Mouse (Mus musculus) limb, embryonic 15.5 days (tissue): ENCODE results near the gene Sugp1. TPM values are rescaled to one million over a fixed set of nuclear protein-coding genes. Genes with fewer than 3 reads are reported as not detected.
A peak's percentile ranks its signal among the peaks of the same experiment; 100 is the strongest.

Experiments used
- ATAC-seq: fragments of 200-750 bp; cut with Nextera tagmentation; 2 replicates; pipeline ENCODE4 v1.8.0; 2017; ENCODE audit warnings: low read depth, moderate TSS enrichment; ENCODE audit not compliant: insufficient number of reproducible peaks, low FRiP score, low TSS enrichment
- H3K27ac ChIP-seq: fragments of 300-500 bp; sonication (generic); 2 replicates; pipeline ENCODE4 v1.5.1; 2015; ENCODE audit warnings: moderate library complexity, mild to moderate bottlenecking, inconsistent platforms
- H3K27me3 ChIP-seq: fragments of 300-500 bp; sonication (generic); 2 replicates; pipeline ENCODE4 v1.6.1; 2015; ENCODE audit warnings: inconsistent platforms
- H3K36me3 ChIP-seq: fragments of 300-500 bp; sonication (generic); 2 replicates; pipeline ENCODE4 v1.6.1; 2015; ENCODE audit warnings: inconsistent platforms
- H3K4me1 ChIP-seq: fragments of 300-500 bp; sonication (generic); 2 replicates; pipeline ENCODE4 v1.6.1; 2015; ENCODE audit warnings: inconsistent platforms
- H3K4me2 ChIP-seq: fragments of 300-500 bp; sonication (generic); 2 replicates; pipeline ENCODE4 v1.6.1; 2015; ENCODE audit warnings: mild to moderate bottlenecking, inconsistent platforms
- H3K4me3 ChIP-seq: fragments of 300-500 bp; sonication (generic); 2 replicates; pipeline ENCODE4 v1.5.1; 2015; ENCODE audit warnings: mild to moderate bottlenecking, inconsistent platforms
- H3K9ac ChIP-seq: fragments of 300-500 bp; sonication (generic); 2 replicates; pipeline ENCODE4 v1.6.1; 2015; ENCODE audit warnings: inconsistent platforms
- H3K9me3 ChIP-seq: fragments of 300-500 bp; sonication (generic); 2 replicates; pipeline ENCODE4 v1.6.1; 2016; ENCODE audit warnings: inconsistent platforms
- WGBS: fragments of 180-500 bp; shearing (Covaris S2); methylation state at CpG from one replicate; pipeline ENCODE4 v1.1.7; 2015; 5-methylcytosine and 5-hydroxymethylcytosine counted together
- polyA plus RNA-seq: library from polyadenylated mRNA; unstranded; fragments of >200 nt; fragmentation: Nextera tagmentation; extraction: Ambion mirVana; gene quantifications from 2 replicates; pipeline ENCODE4 v1.2.1, GENCODE M21; 2015

The Sugp1 gene
- polyA plus RNA-seq, 1 experiment from 2014 or later, result 41.9 TPM

DNA sequence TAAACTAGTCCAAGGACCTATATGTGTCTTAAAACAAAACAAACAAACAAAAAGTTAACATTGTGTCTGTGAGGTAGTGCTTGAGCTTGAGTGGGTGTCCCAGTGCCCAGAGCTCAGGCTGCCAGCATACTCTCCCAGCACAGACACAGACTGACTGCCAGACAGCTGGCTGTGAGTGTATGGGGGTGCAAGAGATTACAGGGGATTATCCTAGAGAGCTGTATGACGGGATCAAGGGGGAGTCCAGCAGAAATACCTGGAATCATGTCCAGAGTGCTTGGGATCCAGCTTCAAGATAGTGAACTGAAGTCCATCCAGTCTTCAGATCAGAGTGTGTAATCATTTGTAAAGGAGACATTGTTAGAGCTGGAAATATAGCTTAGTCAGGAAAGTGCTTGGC lies 15.1 kb downstream of the Sugp1 start:
- no peak overlapping the region for H3K4me2 ChIP-seq
- no peak for ATAC-seq
- no peaks in the 10 kb centered on the region for H3K27me3 ChIP-seq
- H3K4me3 ChIP-seq, result no peak overlapping the region
- H3K9me3 ChIP-seq, result no peaks in the 10 kb centered on the region
- H3K27ac ChIP-seq, result no peak overlapping the region
- no peak overlapping the region for H3K9ac ChIP-seq
- peaks cover 81% of the 10 kb centered on the region for H3K36me3 ChIP-seq
- WGBS, result 82% methylated on average over 1 of the region's 1 CpGs
- H3K4me1 ChIP-seq, result no peaks in the 10 kb centered on the region

DNA sequence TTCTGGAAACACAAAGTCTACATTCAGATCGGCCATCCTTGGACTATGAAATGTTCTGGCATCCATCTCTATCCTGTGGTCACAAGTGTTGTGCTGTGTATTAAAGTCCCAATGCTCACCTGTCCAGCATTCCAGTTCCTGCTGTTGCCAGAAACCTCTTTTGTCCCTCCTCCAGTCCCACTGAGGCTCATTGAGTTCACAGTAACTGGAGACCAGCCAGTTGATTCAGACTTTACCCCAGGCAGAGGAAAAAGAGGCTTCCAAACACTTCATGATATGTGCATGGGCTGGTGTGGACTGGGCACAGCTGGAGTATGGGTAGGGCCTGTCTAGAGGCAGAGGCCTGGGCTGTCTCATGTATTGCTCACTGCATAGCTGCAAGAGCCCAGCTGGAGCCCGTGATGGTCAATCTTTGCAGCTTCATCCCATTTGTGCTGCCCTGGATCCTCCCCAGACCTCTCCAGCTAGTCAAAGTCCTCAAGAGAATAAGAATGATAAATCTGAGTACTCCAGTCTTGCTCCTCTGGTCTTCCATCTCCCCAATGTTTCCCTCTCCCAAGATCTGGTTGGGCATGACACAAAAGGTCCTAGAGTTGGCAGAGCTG lies 29.3 kb downstream of the Sugp1 start:
- H3K9me3 ChIP-seq, result no peaks in the 10 kb centered on the region
- H3K27ac ChIP-seq, result no peak overlapping the region
- WGBS, result 75% methylated on average over 2 of the region's 2 CpGs
- no peaks in the 10 kb centered on the region for H3K27me3 ChIP-seq
- H3K36me3 ChIP-seq, result peaks cover 53% of the 10 kb centered on the region
- H3K4me3 ChIP-seq, result no peak overlapping the region
- H3K9ac ChIP-seq, result no peak overlapping the region
- ATAC-seq, result no peak
- no peak overlapping the region for H3K4me2 ChIP-seq
- H3K4me1 ChIP-seq, result peaks cover 10% of the 10 kb centered on the region

DNA sequence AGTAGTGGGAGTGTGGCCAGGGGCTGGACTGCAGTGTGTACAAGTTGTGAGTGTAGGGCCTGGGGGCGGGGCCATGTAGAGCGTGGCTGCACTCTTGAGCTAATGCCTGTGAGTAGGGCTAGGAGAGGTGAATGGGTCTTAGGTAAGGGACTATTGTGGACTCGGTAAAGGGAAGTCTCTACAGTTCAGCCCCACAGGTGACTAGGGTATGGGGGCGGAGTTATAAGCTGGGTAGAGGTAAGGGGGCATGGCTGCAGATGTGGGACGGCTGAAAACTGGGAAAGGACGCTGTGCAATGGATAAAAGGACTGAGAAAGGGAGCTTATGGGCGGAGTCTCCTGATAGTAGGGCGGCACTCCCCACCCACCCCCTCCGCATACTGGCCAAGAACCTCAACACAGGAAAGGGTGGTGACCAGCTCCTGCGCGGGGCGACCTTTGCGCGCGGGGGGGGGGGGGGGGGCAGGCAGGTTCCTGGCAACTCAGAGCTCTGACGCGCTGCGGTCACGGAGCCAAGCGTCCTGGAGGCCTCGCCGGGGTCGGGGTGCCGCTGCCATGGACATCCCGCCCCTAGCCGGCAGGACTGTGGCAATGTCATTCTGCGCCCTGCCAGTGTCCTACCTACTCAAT lies 29.9 kb downstream of the Sugp1 start, which contains the start of gene Tm6sf2:
Tm6sf2 (plus strand) TSS at position 484 of the 629 bp plus-strand sequence.
- Histone ChIP-seq H3K9me3 (no peaks in the 10 kb centered on the region), H3K36me3 (peaks cover 51% of the 10 kb centered on the region), H3K9ac (no peak within 1 kb of the TSS), H3K4me3 (peak within 1 kb of the TSS; percentile 8; the same call in 1 of the 2 replicates), H3K4me1 (peaks cover 10% of the 10 kb centered on the region), H3K4me2 (peak within 1 kb of the TSS; percentile 47), H3K27ac (no peak within 1 kb of the TSS), H3K27me3 (no peaks in the 10 kb centered on the region)
- 13% methylated on average over 23 of the region's 27 CpGs for whole genome bisulfite sequencing
- peak; percentile 53; the same call in 1 of the 2 replicates for ATAC-seq

DNA sequence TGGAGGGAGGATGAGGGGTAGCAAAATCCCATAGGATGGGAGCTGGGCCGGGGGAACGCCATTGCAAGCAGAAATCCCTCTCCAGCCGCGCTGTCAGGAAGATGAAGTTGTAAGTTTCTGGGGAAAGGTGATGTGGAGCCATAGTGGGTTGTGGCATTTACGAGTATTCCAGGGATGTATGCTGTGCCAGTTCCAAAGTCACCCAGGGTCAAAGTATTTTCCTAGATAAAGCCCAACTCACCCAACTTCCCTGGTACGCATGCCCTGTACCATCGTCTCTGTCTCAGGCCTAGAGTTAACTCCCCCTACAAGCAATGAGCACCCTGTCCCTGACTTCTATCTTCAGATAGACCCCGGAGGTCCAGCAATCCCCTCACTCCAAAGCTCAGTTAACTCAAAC lies 30.5 kb downstream of the Sugp1 start:
- Histone ChIP-seq H3K27ac (no peak overlapping the region), H3K4me1 (peaks cover 10% of the 10 kb centered on the region), H3K4me2 (peak overlapping the region; percentile 47), H3K4me3 (peak overlapping the region; percentile 8; the same call in 1 of the 2 replicates), H3K36me3 (peaks cover 46% of the 10 kb centered on the region), H3K9me3 (no peaks in the 10 kb centered on the region), H3K9ac (no peak overlapping the region), H3K27me3 (no peaks in the 10 kb centered on the region)
- 62% methylated on average over 8 of the region's 8 CpGs for WGBS
- ATAC-seq, result no peak

DNA sequence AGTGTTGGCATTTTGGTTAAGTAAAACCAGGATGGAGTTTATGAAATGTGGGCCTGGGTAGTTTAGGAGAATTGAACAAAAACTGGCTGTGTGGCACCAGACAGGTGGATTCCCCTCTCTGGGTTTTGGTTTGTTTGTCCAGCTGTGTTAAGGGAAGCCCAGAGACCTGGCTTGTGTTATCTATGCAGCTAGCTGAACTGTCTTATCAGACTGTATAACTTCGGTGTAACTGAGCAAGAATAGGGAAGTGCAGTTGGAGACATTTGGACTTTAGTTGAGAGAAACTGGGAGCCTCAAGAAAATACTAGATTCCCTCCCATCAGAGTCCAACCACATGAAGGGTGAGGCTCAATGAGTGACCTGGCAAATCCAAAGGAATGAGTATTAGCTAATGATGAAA lies 31.1 kb downstream of the Sugp1 start:
- no peak for ATAC-seq
- Histone ChIP-seq H3K4me1 (peaks cover 10% of the 10 kb centered on the region), H3K4me3 (no peak overlapping the region), H3K27ac (no peak overlapping the region), H3K9me3 (no peaks in the 10 kb centered on the region), H3K9ac (no peak overlapping the region), H3K4me2 (no peak overlapping the region), H3K27me3 (no peaks in the 10 kb centered on the region), H3K36me3 (peaks cover 40% of the 10 kb centered on the region)
- WGBS, result 83% methylated on average over 1 of the region's 1 CpGs

DNA sequence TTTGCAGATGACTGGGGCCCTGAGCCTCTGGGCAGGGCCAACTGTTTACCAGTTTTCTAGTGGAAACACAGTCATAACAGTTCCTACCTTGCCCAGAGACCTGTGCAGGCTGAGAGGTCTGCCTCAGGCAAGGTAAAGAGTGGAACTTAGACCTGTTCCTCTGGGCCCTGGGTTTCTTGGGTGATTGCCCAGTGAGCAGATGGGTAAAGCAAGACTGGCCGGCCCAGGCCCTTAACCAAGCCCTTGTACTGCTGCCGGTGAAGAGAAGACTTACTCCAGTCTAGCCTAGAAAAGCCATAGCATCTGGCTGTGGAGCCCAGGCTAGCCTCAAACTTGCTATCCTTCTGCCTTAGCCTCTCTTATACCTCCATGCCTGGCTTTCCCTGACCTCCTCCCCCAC lies 39.4 kb downstream of the Sugp1 start:
- peaks cover 57% of the 10 kb centered on the region for H3K27me3 ChIP-seq
- H3K9ac ChIP-seq, result no peak overlapping the region
- no peak overlapping the region for H3K4me2 ChIP-seq
- 84% methylated on average over 2 of the region's 2 CpGs for WGBS
- no peak overlapping the region for H3K27ac ChIP-seq
- H3K9me3 ChIP-seq, result no peaks in the 10 kb centered on the region
- 0 out of 2 replicates have a peak, but pooled peaks cover 4% of the 10 kb centered on the region for H3K36me3 ChIP-seq
- peaks cover 19% of the 10 kb centered on the region for H3K4me1 ChIP-seq
- no peak overlapping the region for H3K4me3 ChIP-seq
- no peak for ATAC-seq

DNA sequence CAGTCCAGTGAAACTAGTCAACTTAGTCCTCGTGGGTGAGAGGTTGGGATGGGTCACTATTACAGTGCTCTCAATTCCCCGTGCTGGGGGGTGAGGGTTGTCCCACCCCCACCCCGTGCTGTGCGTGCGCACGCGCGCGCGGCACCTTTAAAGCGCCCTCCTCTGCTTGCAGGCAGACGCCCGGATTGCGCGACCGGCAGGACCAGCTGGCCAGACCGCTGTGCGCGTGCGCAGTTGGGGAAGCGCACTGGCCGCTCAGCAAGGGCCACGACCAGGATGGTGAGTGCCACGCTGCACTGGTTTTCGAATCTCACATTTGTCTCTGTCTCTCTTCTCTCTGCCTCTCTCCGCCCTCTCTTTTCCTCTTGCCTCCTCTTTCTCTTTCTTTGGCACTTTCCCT lies 40.7 kb downstream of the Sugp1 start, which contains the start of gene Hapln4:
Hapln4 (plus strand) TSS at position 173 of the 400 bp plus-strand sequence.
- Histone ChIP-seq H3K4me3 (peak within 1 kb of the TSS; percentile 40), H3K4me2 (peak within 1 kb of the TSS; percentile 69), H3K36me3 (0 out of 2 replicates have a peak, but pooled peaks cover 2% of the 10 kb centered on the region), H3K9me3 (no peaks in the 10 kb centered on the region), H3K4me1 (peaks cover 26% of the 10 kb centered on the region), H3K27me3 (peaks cover 70% of the 10 kb centered on the region), H3K9ac (no peak within 1 kb of the TSS), H3K27ac (no peak within 1 kb of the TSS)
- under 1% methylated on average over 26 of the region's 26 CpGs for WGBS
- no peak for ATAC-seq

DNA sequence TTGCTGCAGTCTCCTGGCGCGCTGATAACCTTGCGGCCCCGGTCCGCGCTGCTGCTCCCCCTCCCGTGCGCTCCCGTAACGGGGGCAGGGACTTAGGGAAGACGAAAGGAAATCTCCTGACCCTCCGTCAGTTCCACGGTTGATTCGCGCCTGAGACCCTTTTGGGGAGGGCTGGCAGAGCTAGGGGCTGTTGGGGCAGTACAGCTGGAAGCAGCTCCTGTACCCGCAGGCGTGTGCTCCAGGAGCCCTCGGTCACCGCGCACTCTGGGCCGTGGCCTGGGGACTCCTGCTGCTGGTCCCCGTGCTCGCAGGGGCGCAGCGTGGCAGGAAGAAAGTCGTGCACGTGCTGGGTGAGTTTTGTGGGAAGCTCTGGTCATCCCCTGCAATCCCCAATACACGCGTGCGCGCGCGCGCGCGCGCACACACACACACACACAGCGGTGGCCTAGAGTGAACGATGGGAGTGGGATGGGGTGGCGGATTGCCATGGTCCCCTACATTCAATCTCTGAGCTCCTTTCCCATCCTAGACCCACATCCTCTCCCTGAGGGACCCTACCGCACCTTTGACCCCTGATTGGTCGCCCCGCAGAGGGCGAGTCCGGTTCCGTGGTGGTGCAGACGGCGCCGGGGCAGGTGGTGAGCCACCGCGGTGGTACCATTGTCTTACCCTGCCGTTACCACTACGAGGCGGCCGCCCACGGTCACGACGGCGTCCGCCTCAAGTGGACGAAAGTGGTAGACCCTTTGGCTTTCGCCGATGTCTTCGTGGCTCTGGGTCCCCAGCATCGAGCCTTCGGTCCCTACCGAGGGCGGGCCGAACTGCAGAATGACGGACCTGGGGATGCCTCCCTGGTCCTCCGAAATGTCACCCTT lies 41.8 kb downstream of the Sugp1 start:
- WGBS, result 2% methylated on average over 71 of the region's 71 CpGs
- H3K4me1 ChIP-seq, result peaks cover 28% of the 10 kb centered on the region
- no peak overlapping the region for H3K9ac ChIP-seq
- H3K4me2 ChIP-seq, result peak overlapping the region; percentile 69
- no peaks in the 10 kb centered on the region for H3K9me3 ChIP-seq
- 0 out of 2 replicates have a peak, but pooled peaks cover 2% of the 10 kb centered on the region for H3K36me3 ChIP-seq
- no peak for ATAC-seq
- no peak overlapping the region for H3K27ac ChIP-seq
- peak overlapping the region; percentile 40 for H3K4me3 ChIP-seq
- H3K27me3 ChIP-seq, result peaks cover 81% of the 10 kb centered on the region

DNA sequence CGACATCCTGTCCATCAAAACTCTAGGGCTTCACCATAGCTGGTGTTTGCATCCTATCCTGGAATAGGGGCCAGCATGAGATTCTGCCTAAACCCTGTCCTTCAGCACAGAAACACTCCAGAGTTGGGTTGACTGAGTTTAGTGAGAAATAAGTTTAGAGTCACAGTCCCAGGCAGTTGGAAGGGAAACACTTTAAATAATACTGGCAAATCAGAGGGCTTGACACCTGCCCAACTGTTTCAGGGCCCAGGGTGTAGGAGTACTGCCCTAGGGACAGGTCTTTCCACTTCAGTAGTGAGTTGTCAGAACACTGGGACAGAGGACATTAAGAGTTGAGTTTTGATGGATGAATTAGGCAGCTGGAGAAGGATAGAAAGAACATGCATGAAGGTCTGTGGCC lies 43.5 kb downstream of the Sugp1 start:
- Histone ChIP-seq H3K9ac (no peak overlapping the region), H3K9me3 (no peaks in the 10 kb centered on the region), H3K4me2 (no peak overlapping the region), H3K4me1 (peaks cover 28% of the 10 kb centered on the region), H3K27me3 (peaks cover 99% of the 10 kb centered on the region), H3K36me3 (no peaks in the 10 kb centered on the region), H3K27ac (no peak overlapping the region), H3K4me3 (no peak overlapping the region)
- WGBS, result 43% methylated on average over 1 of the region's 1 CpGs
- no peak for ATAC-seq

DNA sequence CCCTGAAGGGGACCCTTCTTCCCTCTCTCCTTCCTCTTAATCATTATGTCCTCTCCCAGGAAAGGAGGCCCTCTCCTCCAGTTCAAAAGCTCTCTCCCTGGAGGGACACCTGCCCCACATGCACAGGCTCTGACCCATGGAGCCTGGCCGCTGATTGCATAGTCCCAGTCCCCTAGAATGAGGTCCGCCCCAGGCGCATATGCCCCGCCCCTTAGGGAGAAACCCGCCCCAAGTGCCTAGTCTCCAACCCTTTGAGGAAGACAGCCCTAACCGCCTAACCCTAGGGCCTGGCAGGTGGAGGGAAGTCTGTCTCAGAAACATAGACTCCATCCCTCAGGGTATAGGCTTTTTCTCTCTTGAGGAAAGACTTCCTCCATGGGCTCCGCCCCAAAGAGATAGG lies 44.6 kb downstream of the Sugp1 start:
- no peak overlapping the region for H3K27ac ChIP-seq
- no peak overlapping the region for H3K4me3 ChIP-seq
- no peaks in the 10 kb centered on the region for H3K9me3 ChIP-seq
- H3K4me2 ChIP-seq, result no peak overlapping the region
- no peak for ATAC-seq
- H3K9ac ChIP-seq, result no peak overlapping the region
- 5% methylated on average over 7 of the region's 7 CpGs for WGBS
- H3K27me3 ChIP-seq, result peaks cover 98% of the 10 kb centered on the region
- H3K36me3 ChIP-seq, result no peaks in the 10 kb centered on the region
- H3K4me1 ChIP-seq, result peaks cover 28% of the 10 kb centered on the region

DNA sequence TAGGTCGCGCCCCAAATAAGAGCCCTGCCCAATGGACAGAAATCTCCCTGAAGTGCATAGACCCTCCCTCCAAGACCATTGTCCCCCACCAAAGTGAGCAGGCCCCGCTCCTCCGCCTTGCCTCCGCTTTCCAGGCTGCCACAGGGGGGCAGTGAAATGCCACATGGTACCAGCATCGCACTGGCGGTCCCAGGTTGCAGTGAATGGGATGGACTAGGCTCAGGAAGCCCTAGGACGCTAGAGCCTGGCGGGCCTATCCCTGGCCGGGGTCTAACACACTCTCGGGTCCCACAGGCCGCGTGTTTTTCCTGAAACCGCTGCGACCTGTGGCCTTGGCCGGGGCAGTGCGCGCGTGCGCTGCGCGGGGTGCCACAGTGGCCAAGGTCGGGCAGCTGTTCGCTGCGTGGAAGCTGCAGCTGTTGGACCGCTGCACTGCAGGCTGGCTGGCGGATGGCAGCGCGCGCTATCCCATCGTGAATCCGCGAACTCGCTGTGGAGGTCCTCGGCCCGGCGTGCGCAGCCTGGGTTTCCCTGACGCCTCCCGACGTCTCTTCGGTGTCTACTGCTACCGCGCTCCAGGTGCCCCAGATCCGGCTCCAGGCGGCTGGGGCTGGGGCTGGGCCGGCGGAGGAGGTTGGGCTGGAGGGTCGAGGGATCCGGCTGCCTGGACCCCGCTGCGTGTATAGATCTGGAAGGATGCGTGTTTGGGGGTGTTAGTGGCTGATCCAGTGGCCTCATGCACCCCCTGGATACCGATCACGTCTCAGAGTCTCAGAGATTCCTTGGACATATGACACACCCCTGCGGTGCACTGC lies 45.4 kb downstream of the Sugp1 start:
- no peaks in the 10 kb centered on the region for H3K9me3 ChIP-seq
- no peak overlapping the region for H3K27ac ChIP-seq
- 0 out of 2 replicates have a peak, but pooled peaks have one; percentile 31 for ATAC-seq
- no peaks in the 10 kb centered on the region for H3K36me3 ChIP-seq
- peak overlapping the region; percentile 67 for H3K4me2 ChIP-seq
- H3K4me3 ChIP-seq, result peak overlapping the region; percentile 39
- H3K9ac ChIP-seq, result no peak overlapping the region
- H3K4me1 ChIP-seq, result peaks cover 28% of the 10 kb centered on the region
- 3% methylated on average over 56 of the region's 56 CpGs for WGBS
- peaks cover 90% of the 10 kb centered on the region for H3K27me3 ChIP-seq
